In the genomic region with DNA sequence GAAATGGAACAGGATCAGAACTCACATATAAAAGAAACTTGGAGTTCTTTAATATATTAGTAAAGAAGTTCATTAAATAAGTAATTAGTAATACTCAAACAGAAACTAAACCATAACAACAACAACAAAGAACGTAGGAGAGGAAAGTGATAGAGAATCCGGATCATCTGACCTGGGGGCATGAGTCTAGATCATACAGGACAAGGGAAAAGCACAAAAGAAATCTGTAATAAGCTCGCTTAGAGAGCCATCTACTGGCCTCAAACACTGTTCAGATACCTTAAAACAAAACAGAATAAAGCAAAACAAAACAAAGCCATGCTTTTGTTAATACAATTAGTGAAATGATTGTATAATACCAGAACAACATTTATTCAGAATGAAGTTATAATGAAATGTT, we compare ENCODE assay signal across 10 mouse cellular contexts. TPM values are rescaled to one million over a fixed set of nuclear protein-coding genes. Genes with fewer than 3 reads are reported as not detected.
DNase-seq lines count a peak whose midpoint lies in the region; ATAC-seq and TF ChIP-seq lines count a peak whose summit lies in the region.
"Had no signal": no experiment of that assay in that cellular context is flagged by ENCODE, and none has a peak within 500 bp of the region (broad histone marks: within the 10 kb centered on the region; RNA-seq: fewer than 3 reads in every experiment).

No protein-coding gene starts in this region.

- TF ChIP-seq EP300 in MEL (IDR thresholded peaks at IDR 0.05; ENCODE audit: low read depth in 1 of 2, low read length in 2 of 2) = no peak

- peak; percentile 53 for DNase-seq in kidney, postnatal 0 days (ENCODE audit: low spot score)
- DNase-seq in MEL (ENCODE audit: low read depth, low spot score) = peak; percentile 23
- DNase-seq in brain, embryonic 14.5 days (ENCODE audit: low read depth) = peak; percentile 75
- no peak for DNase-seq in heart, postnatal 14 days
- DNase-seq: cerebellum, adult 9-10 months; gastrocnemius, postnatal 10 days had no signal

- H3K27me3 ChIP-seq in kidney, postnatal 0 days (ENCODE audit: insufficient read depth, low read length) = no peaks in the 10 kb centered on the region
- no peaks in the 10 kb centered on the region for H3K27me3 ChIP-seq in kidney, embryonic 16.5 days (ENCODE audit: insufficient read depth, low read length)
- no peaks in the 10 kb centered on the region for H3K27me3 ChIP-seq in MEL (ENCODE audit: control insufficient read depth in 1 of 2, insufficient read depth in 2 of 2, low read length in 2 of 2)
- no peaks in the 10 kb centered on the region for H3K27me3 ChIP-seq in midbrain, embryonic 15.5 days (replicated peaks)
- H3K27me3 ChIP-seq: neural tube, embryonic 12.5 days had no signal

- intact Hi-C loops in heart, postnatal 14 days (cut with DNase I) = loop anchor here (5.0 kb wide), 3 partner anchors 36 to 219 kb away; no protein-coding TSS in a partner anchor

- WGBS in kidney, postnatal 0 days = 22% methylated on average over 3 of the region's 3 CpGs
- 26% methylated on average over 3 of the region's 3 CpGs for whole genome bisulfite sequencing in kidney, embryonic 16.5 days
- WGBS in midbrain, embryonic 15.5 days = 22% methylated on average over 3 of the region's 3 CpGs

- no peak overlapping the region for H3K27ac ChIP-seq in kidney, postnatal 0 days
- H3K27ac ChIP-seq in kidney, embryonic 16.5 days (ENCODE audit: low read length) = no peak overlapping the region
- no peak overlapping the region for H3K27ac ChIP-seq in MEL (ENCODE audit: control insufficient read depth, low read depth, low read length)
- H3K27ac ChIP-seq in midbrain, embryonic 15.5 days = no peak overlapping the region
- H3K27ac ChIP-seq: neural tube, embryonic 12.5 days had no signal

- no peaks in the 10 kb centered on the region for H3K9me3 ChIP-seq in kidney, postnatal 0 days (replicated peaks; ENCODE audit: low read length)
- H3K9me3 ChIP-seq in kidney, embryonic 16.5 days (ENCODE audit: low read length) = no peaks in the 10 kb centered on the region
- no peaks in the 10 kb centered on the region for H3K9me3 ChIP-seq in MEL (replicated peaks; ENCODE audit: insufficient read depth, low read length)
- H3K9me3 ChIP-seq in midbrain, embryonic 15.5 days = no peaks in the 10 kb centered on the region
- H3K9me3 ChIP-seq: neural tube, embryonic 12.5 days had no signal

- TF ChIP-seq POLR2A in MEL (IDR thresholded peaks at IDR 0.05; ENCODE audit: control insufficient read depth in 1 of 2, insufficient read depth in 1 of 2, low read depth in 1 of 2, low read length in 2 of 2, poor library complexity in 1 of 2) = no peak
- no peak for TF ChIP-seq POLR2A in brain, embryonic 14.5 days (IDR thresholded peaks at IDR 0.05; ENCODE audit: borderline replicate concordance, extremely low read depth, insufficient read depth, insufficient read length, poor library complexity, severe bottlenecking)

- H3K4me1 ChIP-seq in kidney, postnatal 0 days (replicated peaks; ENCODE audit: insufficient read depth, low read length) = no peaks in the 10 kb centered on the region
- H3K4me1 ChIP-seq in kidney, embryonic 16.5 days (ENCODE audit: insufficient read depth, low read length) = no peaks in the 10 kb centered on the region
- no peaks in the 10 kb centered on the region for H3K4me1 ChIP-seq in MEL (ENCODE audit: control insufficient read depth in 1 of 2, insufficient read depth in 2 of 2, low read length in 2 of 2)
- H3K4me1 ChIP-seq in midbrain, embryonic 15.5 days = no peaks in the 10 kb centered on the region
- H3K4me1 ChIP-seq: neural tube, embryonic 12.5 days had no signal

- no peak for ATAC-seq in kidney, postnatal 0 days (replicated peaks; ENCODE audit: low FRiP score, low read depth)
- no peak; the same call in 1 of the 2 replicates for ATAC-seq in kidney, embryonic 16.5 days (ENCODE audit: low FRiP score, low TSS enrichment)
- peak; percentile 83; the same call in 1 of the 2 replicates for ATAC-seq in midbrain, embryonic 15.5 days (replicated peaks)
- no peak for ATAC-seq in activated CD4-positive, CD25-positive, alpha-beta regulatory T cell, adult 4 months

- no peaks in the 10 kb centered on the region for H3K79me2 ChIP-seq in MEL (ENCODE audit: control insufficient read depth, insufficient read depth, low read length, poor library complexity)

- H3K4me3 ChIP-seq in kidney, postnatal 0 days (replicated peaks; ENCODE audit: low read depth, low read length) = no peak overlapping the region
- H3K4me3 ChIP-seq in kidney, embryonic 16.5 days (ENCODE audit: low read length) = no peak overlapping the region
- no peak overlapping the region for H3K4me3 ChIP-seq in MEL (ENCODE audit: control insufficient read depth in 1 of 2, insufficient read depth in 1 of 2, low read depth in 2 of 2, low read length in 2 of 2)
- no peak overlapping the region for H3K4me3 ChIP-seq in midbrain, embryonic 15.5 days
- H3K4me3 ChIP-seq: neural tube, embryonic 12.5 days had no signal

- no peak overlapping the region for H3K9ac ChIP-seq in kidney, postnatal 0 days (ENCODE audit: low read depth, low read length)
- H3K9ac ChIP-seq in kidney, embryonic 16.5 days (replicated peaks; ENCODE audit: low read length) = no peak overlapping the region
- H3K9ac ChIP-seq in MEL (ENCODE audit: control insufficient read depth, low read depth, low read length, poor library complexity, severe bottlenecking) = no peak overlapping the region
- H3K9ac ChIP-seq in midbrain, embryonic 15.5 days = no peak overlapping the region
- H3K9ac ChIP-seq: neural tube, embryonic 12.5 days had no signal

- peak; percentile 59 for TF ChIP-seq CTCF in kidney, postnatal 0 days (IDR thresholded peaks at IDR 0.05; ENCODE audit: low read depth)
- TF ChIP-seq CTCF in MEL (IDR thresholded peaks at IDR 0.05 in 2 of 3, conservative IDR thresholded peaks at IDR 0.05 in 1 of 3; ENCODE audit: control insufficient read depth in 1 of 3, insufficient read depth in 1 of 3, low read depth in 2 of 3, low read length in 3 of 3, poor library complexity in 1 of 3, severe bottlenecking in 1 of 3) = peak in 1 of 3 experiments; percentile 65; a peak in 2 of 6 replicates
- TF ChIP-seq CTCF in brain, embryonic 14.5 days (IDR thresholded peaks at IDR 0.05; ENCODE audit: borderline replicate concordance, extremely low read depth, insufficient read depth, insufficient read length) = 0 out of 2 replicates have a peak, but pooled peaks have one; percentile 4

- H3K4me2 ChIP-seq in kidney, postnatal 0 days (ENCODE audit: low read length) = no peak overlapping the region
- no peak overlapping the region for H3K4me2 ChIP-seq in kidney, embryonic 16.5 days (replicated peaks; ENCODE audit: low read depth, low read length)
- no peak overlapping the region for H3K4me2 ChIP-seq in midbrain, embryonic 15.5 days
- H3K4me2 ChIP-seq: neural tube, embryonic 12.5 days had no signal

- peak; percentile 76 for TF ChIP-seq RAD21 in MEL (IDR thresholded peaks at IDR 0.05; ENCODE audit: low read depth, low read length)

- H3K36me3 ChIP-seq in kidney, postnatal 0 days (ENCODE audit: insufficient read depth, low read length) = no peaks in the 10 kb centered on the region
- no peaks in the 10 kb centered on the region for H3K36me3 ChIP-seq in kidney, embryonic 16.5 days (ENCODE audit: insufficient read depth, low read length)
- no peaks in the 10 kb centered on the region for H3K36me3 ChIP-seq in MEL (ENCODE audit: control insufficient read depth in 1 of 2, insufficient read depth in 2 of 2, low read length in 2 of 2)
- no peaks in the 10 kb centered on the region for H3K36me3 ChIP-seq in midbrain, embryonic 15.5 days (replicated peaks)
- H3K36me3 ChIP-seq: neural tube, embryonic 12.5 days had no signal

TF ChIP-seq in MEL, 35 proteins besides CTCF, POLR2A, EP300 and RAD21:
- TF ChIP-seq ZC3H11A (IDR thresholded peaks at IDR 0.05; ENCODE audit: low read depth, low read length) = peak; percentile 27
- peak; percentile 69 for TF ChIP-seq SMC3 (IDR thresholded peaks at IDR 0.05; ENCODE audit: low read depth, low read length)
- no peak for TF ChIP-seq NRF1 (IDR thresholded peaks at IDR 0.05; ENCODE audit: insufficient read depth, low read depth, low read length, poor library complexity, severe bottlenecking)

RNA-seq across cellular contexts. Expression of gene Pln, which starts 31.6 kb away (rescaled TPM):
- 0.78 and 0.85 TPM in 2 replicates for polyA plus RNA-seq in kidney, postnatal 0 days (2015; fragmentation: Nextera tagmentation; extraction: Ambion mirVana)
- 0.98 and 1.3 TPM in 2 replicates for polyA plus RNA-seq in kidney, embryonic 16.5 days (2015; fragmentation: Nextera tagmentation; extraction: Ambion mirVana)
- total RNA-seq in MEL (2012; rRNA removed) = 0.92 and 1.3 TPM in 2 replicates
- under 1 TPM in 1 of 2 experiments, not detected in 1; 0.22 TPM for polyA plus RNA-seq in MEL (2012; ENCODE audit: insufficient read depth in 1 of 2, insufficient read length in 2 of 2, low read depth in 1 of 2, low replicate concordance in 2 of 2, missing spikeins in 1 of 2)
- 0.06 and 0.07 TPM in 2 replicates for polyA plus RNA-seq in brain, embryonic 14.5 days (2012; rRNA removed)
- polyA plus RNA-seq in midbrain, embryonic 15.5 days (2015; fragmentation: Nextera tagmentation; extraction: Ambion mirVana) = 0.86 and 1.2 TPM in 2 replicates
- 1 to 10 TPM in 1 of 2 experiments, under 1 TPM in 1; 0.99 to 3.0 TPM for polyA plus RNA-seq in activated CD4-positive, CD25-positive, alpha-beta regulatory T cell, adult 4 months (2017; shearing (Covaris generic))
- 1,000 to 10,000 TPM; 4,906 to 5,350 TPM for total RNA-seq in heart, postnatal 14 days (2021)

Comparison
In these comparisons a context has a peak if more than half of its experiments do, and no peak if none do; other contexts are left out.
1. DNase-seq: peak in kidney, postnatal 0 days (single experiment), MEL (single experiment) and brain, embryonic 14.5 days (single experiment); none in heart, postnatal 14 days (0 of 2).